Mouse (Mus musculus) c-Kit-positive CD71-positive TER-119-positive erythroid progenitor cells, embryonic 14.5 days (primary cell): ENCODE measurements at regions not wholly inside any gene's neighbourhood (a gene's known extent, or its start where the extent isn't known, plus 50 kb on each side); places are given as distances from the start of the nearest gene placed in this dataset.

ENCODE experiments used
- DNase-seq: peaks from one replicate; pipeline ENCODE4 v3.0.0-alpha.2; 2013; ENCODE audit warnings: low spot score

GRCm38 (mm10) chr1:152167716-152168115 is 77.8 kb upstream of the 1700025G04Rik start:
- DNase-seq, result no peak

DNA sequence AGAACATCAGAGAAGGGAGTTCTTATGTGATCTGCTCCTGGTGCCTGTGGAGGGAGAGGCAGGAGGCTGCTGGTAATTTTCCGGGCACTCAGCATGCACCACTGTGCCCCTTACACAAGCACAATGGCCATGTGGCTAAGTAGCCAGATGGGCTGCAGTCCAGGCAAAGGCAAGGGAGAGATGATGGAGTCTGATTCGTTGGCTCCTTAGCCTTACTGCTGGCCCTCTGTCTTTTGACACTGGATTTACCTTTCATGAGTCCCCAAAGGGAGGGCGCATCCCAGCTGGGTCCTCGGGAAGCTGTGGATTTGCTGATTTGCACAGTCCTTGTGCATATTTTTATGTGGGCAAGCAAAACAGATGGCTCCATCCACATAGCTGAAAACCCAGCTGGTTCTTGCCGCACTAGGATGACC is 75.6 kb upstream of the 1700025G04Rik start:
- no peak for DNase-seq

- no peak for DNase-seq
Measured at GRCm38 (mm10) chr1:152164843-152165489, 75.0 kb upstream of the 1700025G04Rik start.

DNA sequence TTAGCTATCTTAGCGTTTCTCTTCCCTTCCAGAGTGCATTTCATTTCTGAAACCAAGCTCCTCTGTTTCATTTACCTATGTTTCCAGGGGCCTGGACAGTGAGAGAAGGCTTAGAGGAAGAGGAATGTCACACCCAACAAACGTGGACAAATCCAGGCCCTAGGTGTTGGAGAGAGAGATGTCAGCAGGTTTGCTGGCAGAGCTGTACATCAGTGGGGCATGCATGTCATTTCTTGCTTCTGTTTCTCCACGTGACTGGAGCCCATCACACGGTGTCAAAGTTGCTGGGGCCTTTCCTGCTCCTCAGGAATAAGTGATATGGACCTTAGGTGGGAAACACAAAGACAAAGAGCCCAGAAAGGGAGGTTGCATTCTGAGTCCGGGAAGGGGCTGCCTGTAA is 74.3 kb upstream of the 1700025G04Rik start:
- DNase-seq, result no peak

DNA sequence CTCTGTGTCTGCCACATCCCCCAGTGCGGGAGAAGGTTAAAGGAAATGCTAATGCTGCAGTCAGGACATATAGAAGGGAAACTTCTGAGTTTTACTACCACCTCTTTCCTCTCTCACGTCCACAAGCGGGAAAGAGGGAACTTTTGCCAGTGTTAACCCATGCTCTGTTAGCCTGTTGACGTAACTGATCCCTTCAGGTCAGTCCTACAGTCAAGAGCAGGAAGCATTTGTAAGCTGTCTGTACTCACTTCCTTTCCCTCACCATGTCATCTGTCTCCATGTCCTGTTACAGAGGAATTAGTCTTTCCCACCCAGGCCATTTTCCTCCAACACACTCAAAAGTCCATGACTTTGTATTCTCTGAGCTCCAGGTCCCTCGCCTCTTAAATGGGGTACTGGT is 62.5 kb upstream of the 1700025G04Rik start:
- DNase-seq, result no peak

GRCm38 (mm10) chr1:152148731-152149130 is 58.8 kb upstream of the 1700025G04Rik start:
- DNase-seq, result no peak

DNA sequence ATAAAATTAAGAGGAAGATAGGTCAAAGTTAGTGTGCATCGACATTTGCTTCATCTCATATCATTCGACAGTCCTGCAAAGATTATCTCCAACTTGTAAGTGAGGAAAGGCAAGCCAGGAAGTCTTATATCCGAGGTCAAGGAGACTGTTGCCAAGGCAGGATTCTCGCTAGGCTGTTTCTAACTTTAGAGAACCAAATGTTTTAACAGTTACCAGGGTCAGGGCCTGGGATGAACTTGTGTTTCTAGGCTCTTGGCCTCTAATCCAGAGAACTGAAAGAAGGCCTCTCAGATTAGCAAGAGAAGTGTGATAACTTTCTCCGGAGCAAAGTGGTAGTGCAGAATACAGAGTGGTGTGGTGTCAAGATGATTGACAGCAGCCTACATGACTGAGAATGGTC is 50.2 kb upstream of the 1700025G04Rik start:
- no peak for DNase-seq
